Comparison of ENCODE assay signal across 17 mouse cellular contexts in the genomic region with DNA sequence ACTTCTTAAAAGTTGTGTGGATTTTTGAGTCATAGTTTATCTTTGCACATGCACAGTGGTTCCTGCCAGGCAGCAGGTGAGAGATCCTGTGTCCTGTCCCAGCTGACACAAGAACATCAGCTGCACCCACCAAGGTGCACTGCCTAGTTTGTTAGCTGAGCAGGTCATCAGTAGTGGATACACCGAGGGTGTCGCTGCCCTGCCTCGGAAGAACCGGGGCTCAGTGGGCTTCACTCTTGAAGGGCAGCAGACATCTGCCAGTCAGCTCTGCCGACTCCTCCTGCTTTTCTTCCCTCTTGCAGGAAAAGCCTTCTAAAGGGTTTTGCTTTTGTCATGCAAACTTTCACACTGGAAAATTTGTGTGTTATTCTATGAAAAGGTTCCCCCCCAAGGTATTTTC. TPM values are rescaled to one million over a fixed set of nuclear protein-coding genes. Genes with fewer than 3 reads are reported as not detected.
DNase-seq lines count a peak whose midpoint lies in the region; ATAC-seq and TF ChIP-seq lines count a peak whose summit lies in the region.
"Had no signal": no experiment of that assay in that cellular context is flagged by ENCODE, and none has a peak within 500 bp of the region (broad histone marks: within the 10 kb centered on the region; RNA-seq: fewer than 3 reads in every experiment).

No protein-coding gene starts in this region.

- intact Hi-C loops in heart, adult 2 months (cut with DNase I): loop anchor here (2.0 to 5.0 kb wide), 2 partner anchors 35 to 47 kb away; no protein-coding TSS in a partner anchor

- H3K36me3 ChIP-seq in heart, adult 2 months (ENCODE audit: control insufficient read depth, insufficient read depth, low read length): peaks cover 16% of the 10 kb centered on the region
- H3K36me3 ChIP-seq in megakaryocyte, embryonic 14.5 days (replicated peaks; ENCODE audit: low read length): peaks cover 42% of the 10 kb centered on the region
- H3K36me3 ChIP-seq: embryonic facial prominence, embryonic 12.5 days; forebrain, embryonic 15.5 days; hindbrain, embryonic 15.5 days had no signal

- H3K27ac ChIP-seq in heart, adult 2 months: peak overlapping the region; percentile 26; the same call in 1 of the 2 replicates
- H3K27ac ChIP-seq: embryonic facial prominence, embryonic 12.5 days; forebrain, embryonic 15.5 days; hindbrain, embryonic 15.5 days had no signal

- no peak overlapping the region for H3K4me3 ChIP-seq in heart, adult 2 months
- peak overlapping the region; percentile 68 for H3K4me3 ChIP-seq in megakaryocyte, embryonic 14.5 days (replicated peaks)
- H3K4me3 ChIP-seq: embryonic facial prominence, embryonic 12.5 days; forebrain, embryonic 15.5 days; hindbrain, embryonic 15.5 days had no signal

- TF ChIP-seq EP300 in heart, adult 2 months (IDR thresholded peaks at IDR 0.05; ENCODE audit: insufficient read depth, low read depth, low read length): no peak

- no peaks in the 10 kb centered on the region for H3K9me3 ChIP-seq in megakaryocyte, embryonic 14.5 days
- H3K9me3 ChIP-seq: embryonic facial prominence, embryonic 12.5 days; forebrain, embryonic 15.5 days; hindbrain, embryonic 15.5 days had no signal

- peak; percentile 47 for DNase-seq in cerebellum, adult 9-11 months
- DNase-seq in cerebellum, postnatal 4 days (ENCODE audit: low spot score in 2 of 2): no peak
- DNase-seq in heart, adult 2 months: no peak
- no peak for DNase-seq in heart, adult 9 months (ENCODE audit: low spot score in 2 of 2)
- DNase-seq: adrenal gland, adult 2 months; adrenal gland, postnatal 25 days; embryo, embryonic 11 days; gastrocnemius, postnatal 10 days; heart, postnatal 36 days; kidney, adult 8-10 months had no signal

- H3K79me2 ChIP-seq in heart, adult 2 months (replicated peaks; ENCODE audit: control insufficient read depth, insufficient read depth, low read length): peaks cover 7% of the 10 kb centered on the region

- H3K4me1 ChIP-seq in heart, adult 2 months (ENCODE audit: control insufficient read depth, insufficient read depth, low read length): peaks cover 53% of the 10 kb centered on the region
- peaks cover 98% of the 10 kb centered on the region for H3K4me1 ChIP-seq in megakaryocyte, embryonic 14.5 days

- 55% methylated on average over 5 of the region's 5 CpGs for WGBS in heart, adult 2 months

- TF ChIP-seq POLR2A in heart, adult 2 months (IDR thresholded peaks at IDR 0.05; ENCODE audit: insufficient read depth, low read depth, low read length): no peak

- no peaks in the 10 kb centered on the region for H3K27me3 ChIP-seq in heart, adult 2 months (ENCODE audit: control insufficient read depth, insufficient read depth, low read length)
- no peaks in the 10 kb centered on the region for H3K27me3 ChIP-seq in megakaryocyte, embryonic 14.5 days (replicated peaks)
- H3K27me3 ChIP-seq: embryonic facial prominence, embryonic 12.5 days; forebrain, embryonic 15.5 days; hindbrain, embryonic 15.5 days had no signal

- no peak for TF ChIP-seq CTCF in heart, adult 2 months (IDR thresholded peaks at IDR 0.05)

- no peak overlapping the region for H3K9ac ChIP-seq in heart, adult 2 months (ENCODE audit: low read depth, low read length)
- H3K9ac ChIP-seq: embryonic facial prominence, embryonic 12.5 days; forebrain, embryonic 15.5 days; hindbrain, embryonic 15.5 days had no signal

- no peak for ATAC-seq in megakaryocyte, adult 5-6 weeks (ENCODE audit: poor library complexity, severe bottlenecking)
- ATAC-seq: forebrain, embryonic 15.5 days; inflammation-experienced regulatory T-cells, adult 6 months; intestine, postnatal 0 days had no signal

RNA-seq across cellular contexts. Expression of gene Inpp5a, which starts 48.6 kb away (rescaled TPM):
- total RNA-seq in heart, adult 2 months (2021): 100 to 1,000 TPM; 280 to 306 TPM
- 134 and 195 TPM in 2 replicates for polyA plus RNA-seq in heart, adult 2 months (2012; rRNA removed)
- polyA plus RNA-seq in megakaryocyte, embryonic 14.5 days (2012; ENCODE audit: insufficient read depth, low replicate concordance): 95.0 and 304 TPM in 2 replicates
- total RNA-seq in megakaryocyte, adult 5-6 weeks (2015): 11.4 and 11.9 TPM in 2 replicates
- 7.6 and 10.5 TPM in 2 replicates for total RNA-seq in megakaryocyte, adult 5-6 weeks (2017)

Comparison
In these comparisons a context has a peak if more than half of its experiments do, and no peak if none do; other contexts are left out.
1. RNA of gene Inpp5a, which starts 48.6 kb away (total RNA-seq): 280 to 306 TPM in heart, adult 2 months; 7.6 to 11.9 TPM in megakaryocyte, adult 5-6 weeks; every median in the first group is over 10 times any median in the second.